Mouse (Mus musculus) hindbrain, embryonic 14.5 days (tissue): ENCODE data around the gene Cdk11b. TPM values are rescaled to one million over a fixed set of nuclear protein-coding genes. Genes with fewer than 3 reads are reported as not detected.

Source experiments
- ATAC-seq: fragments of 200-750 bp; cut with Nextera tagmentation; 2 replicates; pipeline ENCODE4 v1.8.0; 2017; ENCODE audit warnings: moderate number of reproducible peaks, mild to moderate bottlenecking, moderate TSS enrichment, moderate library complexity; ENCODE audit not compliant: low FRiP score
- DNase-seq: peaks from one replicate; pipeline ENCODE4 v3.0.0-alpha.2; 2015; ENCODE audit warnings: low spot score
- H3K27ac ChIP-seq: fragments of 300-500 bp; sonication (generic); 2 replicates; pipeline ENCODE4 v1.5.1; 2014; ENCODE audit warnings: mild to moderate bottlenecking, moderate library complexity
- H3K27me3 ChIP-seq: fragments of 300-500 bp; sonication (generic); 2 replicates; pipeline ENCODE4 v1.6.1; 2014; ENCODE audit warnings: mild to moderate bottlenecking, low read length, mixed read lengths; ENCODE audit not compliant: control insufficient read depth, insufficient read depth
- H3K36me3 ChIP-seq: fragments of 300-500 bp; sonication (generic); replicated peaks from 2 replicates; pipeline ENCODE4 v1.6.1; 2014; ENCODE audit not compliant: control insufficient read depth, insufficient read depth
- H3K4me1 ChIP-seq: fragments of 300-500 bp; sonication (generic); replicated peaks from 2 replicates; pipeline ENCODE4 v1.6.1; 2014; ENCODE audit warnings: antibody characterized with exemption, low read length, mixed read lengths; ENCODE audit not compliant: control insufficient read depth, insufficient read depth
- H3K4me2 ChIP-seq: fragments of 300-500 bp; sonication (generic); replicated peaks from 2 replicates; pipeline ENCODE4 v1.6.1; 2014; ENCODE audit warnings: mild to moderate bottlenecking, moderate library complexity
- H3K4me3 ChIP-seq: fragments of 300-500 bp; sonication (generic); replicated peaks from 2 replicates; pipeline ENCODE4 v1.5.1; 2014; ENCODE audit warnings: mild to moderate bottlenecking, low read length
- H3K9ac ChIP-seq: fragments of 300-500 bp; sonication (generic); 2 replicates; pipeline ENCODE4 v1.6.1; 2014
- H3K9me3 ChIP-seq: fragments of 300-500 bp; sonication (generic); 2 replicates; pipeline ENCODE4 v1.6.1; 2016; ENCODE audit warnings: low read length; ENCODE audit not compliant: control insufficient read depth
- WGBS: fragments of 180-500 bp; shearing (Covaris S2); extraction: QIAGEN DNeasy Blood & Tissue Kit; methylation state at CpG from one replicate; pipeline ENCODE4 v1.1.7; 2014; 5-methylcytosine and 5-hydroxymethylcytosine counted together
- polyA plus RNA-seq: library from polyadenylated mRNA; unstranded; fragments of >200 nt; fragmentation: Nextera tagmentation; extraction: Ambion mirVana; gene quantifications from 2 replicates; pipeline ENCODE4 v1.2.1, GENCODE M21; 2014

The Cdk11b gene
- 43.2 and 47.7 TPM in 2 replicates for polyA plus RNA-seq

DNA sequence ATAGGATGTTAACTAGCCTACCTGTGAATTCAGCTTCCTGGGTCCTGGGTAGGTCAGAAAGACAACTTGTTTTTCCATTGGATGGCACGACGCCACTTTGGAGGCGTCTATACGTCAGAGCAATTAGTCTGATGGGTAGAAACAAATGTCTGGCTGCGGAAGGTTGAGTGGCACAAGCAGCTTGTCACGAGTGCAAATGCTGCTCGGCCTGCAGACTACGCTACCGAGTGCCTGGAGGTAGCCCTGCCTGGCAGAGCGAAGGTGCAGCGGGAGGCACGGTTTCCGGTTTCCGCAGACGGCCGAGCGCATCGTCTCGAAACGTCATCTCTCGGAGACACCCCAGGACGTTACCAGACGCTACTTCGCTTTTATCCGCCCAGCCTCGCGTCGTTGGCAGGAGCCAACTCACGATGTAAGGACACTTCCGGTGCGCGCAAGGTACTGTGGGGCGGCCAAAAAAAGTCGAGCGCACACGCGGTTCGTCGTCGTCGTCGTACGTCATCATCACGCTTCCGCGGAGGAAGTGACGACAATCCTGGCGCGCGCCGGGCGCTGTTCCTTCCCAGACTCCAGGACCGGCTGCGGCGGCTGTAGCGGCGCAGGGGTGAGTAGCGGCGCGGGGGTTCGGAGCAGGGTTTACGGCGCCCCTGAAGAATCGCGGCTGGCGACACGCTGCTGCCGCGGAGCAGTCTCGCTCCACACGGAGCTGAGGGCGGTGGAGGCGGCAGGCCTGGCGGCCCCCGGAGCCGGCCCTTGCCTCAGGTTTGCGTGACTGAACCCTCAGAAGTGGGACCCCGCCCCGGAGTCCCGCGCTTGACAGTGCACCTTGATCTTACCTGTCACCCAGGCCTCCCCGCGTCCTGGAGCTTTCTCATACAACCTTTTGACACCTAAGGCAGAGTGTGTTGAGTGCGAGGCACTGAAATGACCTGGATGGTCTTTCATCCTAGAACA, at the start of gene Cdk11b:
Cdk11b (plus strand) TSS at position 517 of the 954 bp plus-strand sequence.
- WGBS, result under 1% methylated on average over 75 of the region's 84 CpGs
- peaks cover 12% of the 10 kb centered on the region for H3K4me1 ChIP-seq
- H3K4me3 ChIP-seq, result peak within 1 kb of the TSS; percentile 87
- peak within 1 kb of the TSS; percentile 89 for H3K27ac ChIP-seq
- H3K36me3 ChIP-seq, result peaks cover 53% of the 10 kb centered on the region
- H3K9ac ChIP-seq, result peak within 1 kb of the TSS; percentile 76
- H3K4me2 ChIP-seq, result peak within 1 kb of the TSS; percentile 75
- no peaks in the 10 kb centered on the region for H3K27me3 ChIP-seq
- DNase-seq (peak; percentile 100), ATAC-seq (peak; percentile 100)
- H3K9me3 ChIP-seq, result no peaks in the 10 kb centered on the region

DNA sequence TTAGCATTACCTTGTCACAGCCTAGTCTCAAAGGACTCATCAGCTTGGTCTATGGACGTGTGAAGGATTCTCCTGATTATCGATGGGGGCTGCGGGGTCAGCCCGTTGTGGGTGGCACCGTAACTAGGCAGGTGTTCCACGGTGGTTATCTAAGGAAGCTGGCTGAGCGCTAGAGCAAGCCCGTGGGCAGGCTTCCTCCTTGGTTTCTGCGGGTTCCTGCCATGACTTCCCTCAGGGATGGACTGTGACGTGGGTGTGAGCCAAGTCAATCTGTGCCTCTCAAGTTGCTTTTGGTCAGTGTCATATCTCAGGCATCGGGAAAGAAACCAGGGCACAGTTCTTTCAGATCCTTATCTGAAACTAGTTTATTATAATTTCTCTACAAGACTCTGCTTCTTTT, 49.7 kb upstream of the Cdk11b start:
- Histone ChIP-seq H3K9ac (no peak overlapping the region), H3K4me1 (no peaks in the 10 kb centered on the region), H3K36me3 (peaks cover 32% of the 10 kb centered on the region), H3K27me3 (no peaks in the 10 kb centered on the region), H3K9me3 (no peaks in the 10 kb centered on the region), H3K27ac (no peak overlapping the region), H3K4me2 (no peak overlapping the region), H3K4me3 (no peak overlapping the region)
- DNase-seq (no peak), ATAC-seq (no peak)
- 88% methylated on average over 11 of the region's 11 CpGs for WGBS

DNA sequence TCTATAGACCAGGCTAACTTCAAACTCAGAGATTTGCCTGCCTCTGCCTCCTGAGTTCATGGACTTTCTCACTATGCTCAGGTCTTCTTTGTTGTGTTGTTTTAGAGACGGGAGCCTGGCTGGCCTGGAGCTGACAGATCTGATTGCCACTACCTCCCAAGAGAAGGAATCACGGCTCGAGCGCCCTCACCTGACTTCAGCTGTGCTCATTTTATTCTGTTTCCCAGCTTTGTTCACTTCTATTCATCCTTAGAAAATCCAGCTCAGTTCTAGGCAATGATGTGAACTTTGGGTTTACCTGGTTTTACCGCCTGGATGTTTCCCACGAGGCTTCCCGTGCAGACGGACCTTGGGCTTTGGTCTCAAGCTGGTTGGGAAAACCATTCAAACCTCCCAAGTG, 49.1 kb upstream of the Cdk11b start:
- no peak for ATAC-seq
- no peak overlapping the region for H3K4me2 ChIP-seq
- no peak overlapping the region for H3K9ac ChIP-seq
- H3K4me3 ChIP-seq, result no peak overlapping the region
- H3K4me1 ChIP-seq, result no peaks in the 10 kb centered on the region
- no peaks in the 10 kb centered on the region for H3K27me3 ChIP-seq
- H3K36me3 ChIP-seq, result peaks cover 34% of the 10 kb centered on the region
- H3K27ac ChIP-seq, result no peak overlapping the region
- no peak for DNase-seq
- no peaks in the 10 kb centered on the region for H3K9me3 ChIP-seq
- WGBS, result 84% methylated on average over 8 of the region's 8 CpGs

DNA sequence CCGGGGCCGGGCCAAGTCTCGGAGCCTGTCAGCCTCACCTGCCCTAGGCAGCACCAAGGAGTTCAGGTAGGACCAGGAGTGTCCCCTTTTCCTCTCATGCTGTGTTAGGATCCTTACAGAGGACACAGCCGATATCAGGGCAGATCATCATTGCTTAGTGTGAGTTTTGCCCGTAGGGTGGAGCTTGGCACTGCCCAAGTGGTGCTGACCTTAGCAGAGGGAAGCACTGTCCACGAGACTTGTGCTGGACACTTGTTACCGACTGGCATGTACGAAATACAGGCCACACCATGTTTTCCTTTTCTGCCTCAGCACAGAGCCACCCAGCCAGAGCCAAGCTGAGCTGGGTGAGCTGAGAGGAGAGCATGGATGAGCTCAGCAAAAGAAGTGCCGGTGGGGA, 47.5 kb upstream of the Cdk11b start:
- DNase-seq (no peak), ATAC-seq (no peak)
- WGBS, result 94% methylated on average over 9 of the region's 9 CpGs
- H3K9ac ChIP-seq, result no peak overlapping the region
- H3K27ac ChIP-seq, result no peak overlapping the region
- H3K27me3 ChIP-seq, result no peaks in the 10 kb centered on the region
- H3K4me1 ChIP-seq, result no peaks in the 10 kb centered on the region
- H3K9me3 ChIP-seq, result no peaks in the 10 kb centered on the region
- H3K4me2 ChIP-seq, result no peak overlapping the region
- H3K36me3 ChIP-seq, result peaks cover 43% of the 10 kb centered on the region
- H3K4me3 ChIP-seq, result no peak overlapping the region

DNA sequence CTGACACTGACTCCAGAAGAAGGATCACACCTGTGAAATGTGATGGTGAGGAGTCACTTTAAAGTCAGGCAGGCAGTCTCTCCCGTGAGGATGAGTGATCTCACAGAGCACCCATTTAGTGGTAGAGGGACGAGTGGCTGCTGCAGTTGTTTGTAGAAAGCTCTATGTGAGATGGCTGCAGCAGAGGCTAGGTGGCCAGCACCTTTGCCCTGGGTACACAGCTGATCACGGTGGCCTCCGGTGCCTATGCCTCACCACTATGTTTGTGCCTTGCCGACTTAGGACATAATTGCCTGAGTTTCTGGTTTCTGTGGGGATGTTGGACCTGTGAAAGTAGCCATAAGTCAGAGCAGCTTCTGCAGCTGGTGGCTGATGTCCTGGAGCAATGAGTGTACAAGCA, 46.9 kb upstream of the Cdk11b start:
- no peak for ATAC-seq

DNA sequence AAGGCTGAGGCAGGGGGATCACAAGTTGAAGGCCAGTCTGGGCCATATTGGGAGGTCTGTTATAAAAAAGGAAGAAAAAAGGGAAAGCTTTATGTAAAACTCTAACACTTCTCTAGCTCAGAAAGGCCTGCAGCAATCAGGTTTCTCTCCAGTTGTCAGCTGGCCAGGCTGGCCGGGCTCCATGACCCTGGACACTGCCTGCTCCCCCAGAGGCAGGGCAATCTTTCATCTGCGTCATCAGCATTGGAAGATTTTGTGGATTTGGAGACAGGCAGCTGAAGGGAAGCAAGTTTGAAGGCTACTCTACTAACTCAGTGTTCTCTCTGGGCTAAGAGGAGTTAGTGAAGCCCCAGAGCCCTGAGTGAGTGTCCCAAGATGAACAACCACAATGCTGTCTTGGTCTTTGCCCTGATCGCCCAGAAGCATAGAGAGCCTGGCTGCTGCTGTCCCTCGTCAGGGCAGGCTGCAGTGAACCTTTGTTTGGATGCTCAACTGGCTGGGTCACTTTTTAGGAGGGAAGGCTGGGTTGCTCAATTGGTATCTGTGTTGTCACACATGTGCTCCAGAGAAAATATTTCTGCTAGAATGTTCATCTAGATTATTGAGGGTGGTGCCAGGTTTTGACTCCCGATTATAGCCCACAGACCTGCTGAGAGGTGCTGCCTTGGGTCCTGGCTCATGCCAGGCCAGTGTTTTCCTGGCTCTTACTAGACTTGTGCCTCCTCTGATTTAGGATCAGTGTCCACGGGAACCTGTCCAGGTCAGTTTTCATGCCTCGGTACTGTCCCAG, 46.1 kb upstream of the Cdk11b start:
- DNase-seq (no peak), ATAC-seq (no peak)
- Histone ChIP-seq H3K9ac (no peak overlapping the region), H3K4me2 (no peak overlapping the region), H3K27me3 (no peaks in the 10 kb centered on the region), H3K4me1 (no peaks in the 10 kb centered on the region), H3K27ac (no peak overlapping the region), H3K36me3 (peaks cover 56% of the 10 kb centered on the region), H3K4me3 (no peak overlapping the region), H3K9me3 (no peaks in the 10 kb centered on the region)
- WGBS, result 92% methylated on average over 7 of the region's 7 CpGs

More for the DNA sequence above, 46.9 kb upstream of the Cdk11b start:
- Histone ChIP-seq H3K4me2 (no peak overlapping the region), H3K9ac (no peak overlapping the region), H3K4me3 (no peak overlapping the region), H3K27me3 (no peaks in the 10 kb centered on the region), H3K36me3 (peaks cover 49% of the 10 kb centered on the region), H3K4me1 (no peaks in the 10 kb centered on the region), H3K9me3 (no peaks in the 10 kb centered on the region), H3K27ac (no peak overlapping the region)
- 87% methylated on average over 5 of the region's 5 CpGs for WGBS
- DNase-seq, result no peak

DNA sequence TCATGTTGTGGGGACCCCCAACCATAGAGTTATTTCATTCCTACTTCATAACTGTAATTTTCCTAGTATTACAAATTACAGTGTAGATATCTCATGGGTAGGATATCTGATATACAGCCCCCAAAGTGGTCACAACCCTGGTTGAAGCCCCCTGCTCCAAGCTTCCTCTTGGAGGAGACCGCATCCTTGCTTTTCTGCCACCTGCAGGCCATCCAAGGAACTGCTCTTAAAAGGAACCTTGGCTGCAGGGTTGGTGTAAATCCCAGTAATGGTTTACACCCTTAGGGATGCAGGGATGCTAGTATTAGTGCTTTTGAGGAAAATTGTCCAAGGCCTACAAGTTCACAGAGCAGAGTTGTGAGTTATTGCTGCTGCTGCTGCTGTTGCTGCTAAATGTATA, 44.2 kb upstream of the Cdk11b start:
- peak; percentile 77 for DNase-seq
- H3K4me2 ChIP-seq, result no peak overlapping the region
- no peak for ATAC-seq
- peaks cover 73% of the 10 kb centered on the region for H3K36me3 ChIP-seq
- H3K9ac ChIP-seq, result no peak overlapping the region
- no peaks in the 10 kb centered on the region for H3K27me3 ChIP-seq
- H3K9me3 ChIP-seq, result no peaks in the 10 kb centered on the region
- WGBS, result 29% methylated on average over 1 of the region's 1 CpGs
- no peak overlapping the region for H3K27ac ChIP-seq
- no peak overlapping the region for H3K4me3 ChIP-seq
- H3K4me1 ChIP-seq, result no peaks in the 10 kb centered on the region

DNA sequence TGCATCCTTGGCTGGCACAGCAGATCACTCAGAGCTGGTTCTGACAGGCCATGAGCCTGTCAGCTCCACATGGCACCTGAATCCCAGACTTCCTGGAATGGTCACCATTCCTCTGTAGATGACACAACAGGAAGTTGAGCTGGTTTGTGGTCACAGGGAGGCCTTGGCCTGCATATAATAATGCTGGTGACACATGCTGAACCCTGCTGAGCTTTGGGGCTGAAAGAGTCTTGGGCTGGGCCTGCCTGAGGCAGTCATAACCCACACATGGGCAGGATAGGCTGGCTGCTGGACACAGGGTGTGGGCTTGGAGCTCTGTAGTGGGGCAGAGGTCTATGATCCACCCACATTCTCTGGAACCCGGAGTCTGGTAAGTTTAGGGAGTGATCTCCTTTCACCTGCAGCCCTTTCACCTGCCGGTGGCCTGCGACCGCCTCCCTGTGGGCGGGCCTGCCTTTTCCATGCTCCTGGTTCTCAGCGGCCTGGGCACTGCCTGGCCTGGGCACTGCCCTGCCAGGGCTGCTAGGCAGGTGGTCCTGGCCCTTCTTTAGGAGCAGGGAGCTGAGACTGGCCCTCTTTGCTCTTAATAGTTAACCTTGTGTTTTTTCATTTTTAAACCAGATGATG, 42.3 kb upstream of the Cdk11b start:
- no peaks in the 10 kb centered on the region for H3K27me3 ChIP-seq
- H3K4me1 ChIP-seq, result no peaks in the 10 kb centered on the region
- no peak for ATAC-seq
- DNase-seq, result no peak
- H3K9ac ChIP-seq, result no peak overlapping the region
- H3K27ac ChIP-seq, result no peak overlapping the region
- no peaks in the 10 kb centered on the region for H3K9me3 ChIP-seq
- H3K4me2 ChIP-seq, result no peak overlapping the region
- peaks cover 84% of the 10 kb centered on the region for H3K36me3 ChIP-seq
- 93% methylated on average over 6 of the region's 6 CpGs for WGBS
- no peak overlapping the region for H3K4me3 ChIP-seq

DNA sequence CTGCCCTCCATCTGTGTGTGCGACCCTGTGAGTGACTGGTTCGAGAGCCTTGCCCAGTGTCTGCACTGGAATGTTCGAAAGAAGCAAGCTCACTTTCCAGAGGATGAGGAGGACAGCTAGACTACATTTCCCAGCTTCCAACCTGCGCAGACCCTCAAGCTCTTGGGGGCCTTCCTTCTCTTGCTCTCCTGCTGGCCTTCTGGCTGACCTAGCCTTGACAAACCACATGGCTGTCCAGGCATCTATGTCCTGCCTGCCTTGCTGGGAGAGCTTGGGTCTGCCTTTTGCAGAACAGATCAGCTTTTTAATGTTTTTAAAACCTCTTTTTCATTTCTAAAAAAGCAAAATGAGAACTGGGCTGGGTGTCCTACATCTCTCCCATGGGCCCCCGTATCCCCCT, 35.3 kb upstream of the Cdk11b start:
- DNase-seq, result no peak
- H3K4me2 ChIP-seq, result no peak overlapping the region
- H3K27me3 ChIP-seq, result no peaks in the 10 kb centered on the region
- H3K4me3 ChIP-seq, result no peak overlapping the region
- no peak overlapping the region for H3K9ac ChIP-seq
- 92% methylated on average over 5 of the region's 5 CpGs for WGBS
- no peak for ATAC-seq
- no peaks in the 10 kb centered on the region for H3K4me1 ChIP-seq
- no peaks in the 10 kb centered on the region for H3K9me3 ChIP-seq
- peaks cover 70% of the 10 kb centered on the region for H3K36me3 ChIP-seq
- no peak overlapping the region for H3K27ac ChIP-seq
